Mouse (Mus musculus): Measurements from ENCODE around the gene Ccdc17.

DNA sequence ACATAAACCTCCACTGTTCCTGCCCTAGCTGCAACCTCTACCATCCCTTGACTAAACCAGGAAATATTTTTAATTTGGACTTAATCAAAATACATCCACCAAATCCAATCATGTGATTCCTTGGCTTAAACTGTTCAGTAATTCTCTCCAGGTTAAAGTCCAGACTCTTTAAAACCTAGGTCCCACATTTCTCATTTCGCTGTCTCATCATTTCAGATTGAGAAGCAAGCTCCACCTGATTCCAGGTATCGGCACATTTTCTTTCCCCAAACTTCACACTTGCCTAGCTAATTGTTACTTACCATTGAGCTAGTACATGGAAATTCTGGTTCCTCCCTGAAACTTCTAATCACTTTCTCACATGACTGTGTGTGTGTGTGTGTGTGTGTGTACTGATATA is 53.0 kb downstream of the Ccdc17 start:
- TF ChIP-seq CTCF (IDR thresholded peaks at IDR 0.05) (no peak), POLR2A (IDR thresholded peaks at IDR 0.05; ENCODE audit: insufficient read depth, low read depth, low read length) (no peak), EP300 (IDR thresholded peaks at IDR 0.05; ENCODE audit: insufficient read depth, low read depth, low read length) (no peak)

Data from heart, adult 2 months (tissue).